Mouse (Mus musculus): ENCODE data around the gene Trim2. TPM values are rescaled to one million over a fixed set of nuclear protein-coding genes. Genes with fewer than 3 reads are reported as not detected.

Trim2 gene
- polyA plus RNA-seq, 1 experiment from 2014 or later: 13.5 TPM

DNA sequence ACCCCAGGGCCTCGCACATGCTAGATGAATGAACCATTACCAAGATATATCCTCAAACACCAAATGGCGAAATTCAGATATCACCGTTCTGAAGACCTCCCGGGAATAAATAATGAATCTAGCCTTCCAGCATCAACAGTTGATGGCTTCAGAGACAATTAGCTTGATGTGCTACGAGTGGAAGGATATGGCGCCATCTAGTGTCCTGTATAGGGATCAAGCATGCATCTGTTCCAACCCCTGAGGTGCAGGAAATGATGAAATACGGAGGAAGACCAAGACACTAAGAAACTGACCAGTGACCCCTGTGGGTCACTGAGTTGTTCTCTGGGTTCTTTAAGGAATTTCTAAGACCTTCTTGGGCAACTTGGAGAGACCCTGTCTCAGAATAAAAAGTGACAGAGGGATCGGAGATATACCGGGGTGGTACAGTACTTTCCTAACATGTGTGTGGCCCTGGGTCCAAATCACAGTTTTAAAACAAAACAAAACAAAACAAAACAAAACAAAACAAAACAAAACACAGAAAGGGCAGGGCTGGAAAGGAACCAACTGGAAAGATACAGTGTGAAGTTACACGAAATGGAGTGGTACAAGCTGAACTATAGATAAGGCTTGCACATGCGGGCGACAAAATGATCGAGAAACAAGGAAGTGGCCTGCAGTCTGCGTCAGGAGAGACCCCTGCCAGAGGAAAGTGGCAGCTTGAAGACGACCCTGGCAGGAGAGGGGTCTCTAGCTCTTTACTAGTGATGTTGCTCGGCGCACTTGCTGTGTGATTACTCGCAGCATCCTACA, 6.5 kb upstream of the Trim2 start:
- DNase-seq (ENCODE audit: low spot score): peak; percentile 69
- peaks cover 3% of the 10 kb centered on the region; the same call in 1 of the 2 replicates for H3K4me1 ChIP-seq
- WGBS: 52% methylated on average over 18 of the region's 18 CpGs
- H3K27me3 ChIP-seq (ENCODE audit: low read depth, poor library complexity, severe bottlenecking): peaks cover 18% of the 10 kb centered on the region; the same call in 1 of the 2 replicates
- no peaks in the 10 kb centered on the region for H3K36me3 ChIP-seq
- H3K27ac ChIP-seq: no peak overlapping the region
- H3K9me3 ChIP-seq (replicated peaks): no peaks in the 10 kb centered on the region
- H3K4me3 ChIP-seq: no peak overlapping the region

DNA sequence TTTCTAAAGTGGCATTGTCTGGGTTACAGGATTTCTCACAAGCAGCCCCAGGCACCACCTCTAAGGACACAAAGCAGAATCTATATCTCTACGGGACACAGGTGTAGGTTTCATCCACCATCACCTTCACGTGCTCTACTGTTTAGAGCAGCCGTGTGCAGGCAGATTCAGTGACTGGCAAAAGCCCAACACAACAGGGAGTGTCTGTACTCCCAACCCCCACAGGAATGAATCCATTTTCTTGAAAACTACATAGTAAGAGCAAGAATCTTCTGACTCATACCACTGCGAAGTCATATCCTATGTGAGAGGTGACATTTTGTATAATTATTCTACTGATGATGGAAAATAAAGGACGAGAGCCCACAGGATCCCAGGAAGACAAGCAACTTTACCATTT, 5.6 kb upstream of the Trim2 start:
- no peaks in the 10 kb centered on the region for H3K36me3 ChIP-seq
- no peak overlapping the region for H3K27ac ChIP-seq
- 84% methylated on average over 5 of the region's 5 CpGs for WGBS
- no peak for DNase-seq (ENCODE audit: low spot score)
- no peak overlapping the region for H3K4me3 ChIP-seq
- H3K4me1 ChIP-seq: peaks cover 3% of the 10 kb centered on the region; the same call in 1 of the 2 replicates
- H3K27me3 ChIP-seq (ENCODE audit: low read depth, poor library complexity, severe bottlenecking): peaks cover 26% of the 10 kb centered on the region
- H3K9me3 ChIP-seq (replicated peaks): no peaks in the 10 kb centered on the region

DNA sequence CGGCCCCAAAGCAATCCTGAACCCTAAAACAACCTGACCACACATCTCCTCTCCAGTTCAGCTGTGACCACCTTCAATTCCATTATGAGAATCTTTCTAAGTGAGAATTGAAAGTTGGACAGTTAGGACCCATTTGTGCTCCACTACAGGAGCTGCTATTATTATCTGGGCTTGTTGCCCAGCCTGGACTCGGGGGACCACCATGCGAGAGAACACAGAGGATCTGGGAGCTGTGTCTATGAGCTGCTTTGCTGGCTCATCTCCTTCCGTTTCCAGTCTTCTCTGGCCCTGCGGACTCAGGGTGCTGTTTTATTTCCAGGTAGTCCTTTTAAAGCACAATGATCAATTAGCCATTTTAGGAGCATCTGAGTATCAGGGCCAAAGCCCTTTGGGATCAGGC, 839 bp upstream of the Trim2 start:
- DNase-seq (ENCODE audit: low spot score): no peak
- no peak overlapping the region for H3K27ac ChIP-seq
- H3K9me3 ChIP-seq (replicated peaks): no peaks in the 10 kb centered on the region
- peaks cover 26% of the 10 kb centered on the region for H3K4me1 ChIP-seq
- H3K4me3 ChIP-seq: no peak overlapping the region
- H3K36me3 ChIP-seq: no peaks in the 10 kb centered on the region
- 89% methylated on average over 5 of the region's 5 CpGs for WGBS
- H3K27me3 ChIP-seq (ENCODE audit: low read depth, poor library complexity, severe bottlenecking): peaks cover 74% of the 10 kb centered on the region

- H3K27me3 ChIP-seq (ENCODE audit: low read depth, poor library complexity, severe bottlenecking): peaks cover 74% of the 10 kb centered on the region
- no peaks in the 10 kb centered on the region for H3K9me3 ChIP-seq (replicated peaks)
- DNase-seq (ENCODE audit: low spot score): no peak
- 51% methylated on average over 15 of the region's 15 CpGs for whole genome bisulfite sequencing
- H3K36me3 ChIP-seq: no peaks in the 10 kb centered on the region
- peak overlapping the region; percentile 51; the same call in 1 of the 2 replicates for H3K4me3 ChIP-seq
- H3K4me1 ChIP-seq: peaks cover 26% of the 10 kb centered on the region
- no peak overlapping the region for H3K27ac ChIP-seq
These were observed 761 bp downstream of the Trim2 start for GRCm38 (mm10) chr3:84305722-84306510.

GRCm38 (mm10) chr3:84305010-84305692, 1.5 kb downstream of the Trim2 start:
- Histone ChIP-seq H3K27me3 (ENCODE audit: low read depth, poor library complexity, severe bottlenecking) (peaks cover 74% of the 10 kb centered on the region), H3K36me3 (no peaks in the 10 kb centered on the region), H3K9me3 (replicated peaks) (no peaks in the 10 kb centered on the region), H3K4me3 (peak overlapping the region; percentile 51), H3K27ac (no peak overlapping the region), H3K4me1 (peaks cover 26% of the 10 kb centered on the region)
- DNase-seq (ENCODE audit: low spot score): peak; percentile 68
- 2% methylated on average over 28 of the region's 28 CpGs for WGBS

- no peaks in the 10 kb centered on the region for H3K36me3 ChIP-seq
- H3K4me1 ChIP-seq: peaks cover 26% of the 10 kb centered on the region
- peak overlapping the region; percentile 36; the same call in 1 of the 2 replicates for H3K27ac ChIP-seq
- H3K4me3 ChIP-seq: peak overlapping the region; percentile 51
- peak; percentile 61 for DNase-seq (ENCODE audit: low spot score)
- WGBS: 1% methylated on average over 32 of the region's 32 CpGs
- H3K9me3 ChIP-seq (replicated peaks): no peaks in the 10 kb centered on the region
- peaks cover 74% of the 10 kb centered on the region for H3K27me3 ChIP-seq (ENCODE audit: low read depth, poor library complexity, severe bottlenecking)
These were observed 2.2 kb downstream of the Trim2 start for GRCm38 (mm10) chr3:84304339-84305009.

GRCm38 (mm10) chr3:84303395-84303949, 3.2 kb downstream of the Trim2 start:
- H3K4me1 ChIP-seq: peaks cover 26% of the 10 kb centered on the region
- DNase-seq (ENCODE audit: low spot score): no peak
- H3K27ac ChIP-seq: no peak overlapping the region
- peaks cover 71% of the 10 kb centered on the region for H3K27me3 ChIP-seq (ENCODE audit: low read depth, poor library complexity, severe bottlenecking)
- H3K36me3 ChIP-seq: no peaks in the 10 kb centered on the region
- 89% methylated on average over 8 of the region's 8 CpGs for WGBS
- H3K4me3 ChIP-seq: no peak overlapping the region
- H3K9me3 ChIP-seq (replicated peaks): no peaks in the 10 kb centered on the region

DNA sequence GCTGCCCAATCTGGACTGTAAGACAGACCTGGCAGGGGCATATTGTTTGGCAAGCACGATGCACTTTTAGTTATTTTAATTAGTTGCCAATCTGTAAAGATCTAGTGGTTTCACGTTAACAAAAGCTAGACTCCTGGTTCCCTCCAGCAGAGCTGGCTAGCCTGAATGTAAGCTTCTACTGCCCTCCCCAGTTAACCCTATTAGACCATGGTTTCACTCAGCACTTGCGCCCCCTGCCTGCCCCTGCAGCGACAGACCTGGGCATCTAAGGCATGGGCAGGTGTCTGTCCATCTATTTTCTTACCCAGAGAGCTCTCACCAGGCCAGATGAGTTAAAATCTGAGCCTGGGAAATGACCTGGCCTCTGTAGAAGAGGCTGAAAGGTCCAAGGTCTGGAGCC, 4.4 kb downstream of the Trim2 start:
- 23% methylated on average over 4 of the region's 4 CpGs for WGBS
- H3K4me3 ChIP-seq: no peak overlapping the region

GRCm38 (mm10) chr3:84301674-84302073, 5.0 kb downstream of the Trim2 start:
- Histone ChIP-seq H3K27me3 (ENCODE audit: low read depth, poor library complexity, severe bottlenecking) (peaks cover 54% of the 10 kb centered on the region), H3K9me3 (replicated peaks) (no peaks in the 10 kb centered on the region), H3K36me3 (no peaks in the 10 kb centered on the region), H3K4me1 (peaks cover 26% of the 10 kb centered on the region), H3K27ac (no peak overlapping the region), H3K4me3 (no peak overlapping the region)
- DNase-seq (ENCODE audit: low spot score): no peak
- WGBS: 87% methylated on average over 4 of the region's 4 CpGs

More for the DNA sequence above, 4.4 kb downstream of the Trim2 start:
- Histone ChIP-seq H3K9me3 (replicated peaks) (no peaks in the 10 kb centered on the region), H3K4me1 (peaks cover 26% of the 10 kb centered on the region), H3K27ac (no peak overlapping the region), H3K27me3 (ENCODE audit: low read depth, poor library complexity, severe bottlenecking) (peaks cover 60% of the 10 kb centered on the region), H3K36me3 (no peaks in the 10 kb centered on the region)
- DNase-seq (ENCODE audit: low spot score): no peak

DNA sequence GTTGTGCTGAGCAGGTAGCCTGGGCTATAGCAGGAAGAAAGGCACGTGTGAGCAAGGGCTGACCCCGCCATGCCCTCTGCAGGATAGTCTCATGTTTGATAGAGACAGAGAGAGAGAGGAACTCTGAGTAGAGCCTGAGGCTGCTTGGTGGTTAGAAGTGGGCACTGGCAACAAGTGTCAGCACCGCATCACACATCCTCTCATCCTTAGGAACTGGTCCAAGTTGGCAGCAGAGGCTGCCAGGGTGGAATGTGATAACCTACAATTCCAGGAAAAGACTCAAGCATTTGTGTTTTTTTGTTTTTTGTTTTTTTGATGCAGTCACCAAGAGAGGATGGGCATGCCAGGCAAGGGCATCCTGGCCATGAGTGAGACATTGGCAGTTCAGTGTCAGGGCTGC, 8.5 kb downstream of the Trim2 start:
- H3K9me3 ChIP-seq (replicated peaks): no peaks in the 10 kb centered on the region
- H3K36me3 ChIP-seq: no peaks in the 10 kb centered on the region
- 61% methylated on average over 3 of the region's 3 CpGs for WGBS
- peaks cover 10% of the 10 kb centered on the region for H3K4me1 ChIP-seq
- no peak overlapping the region for H3K4me3 ChIP-seq
- H3K27ac ChIP-seq: no peak overlapping the region
- H3K27me3 ChIP-seq (ENCODE audit: low read depth, poor library complexity, severe bottlenecking): peaks cover 19% of the 10 kb centered on the region
- DNase-seq (ENCODE audit: low spot score): no peak

DNA sequence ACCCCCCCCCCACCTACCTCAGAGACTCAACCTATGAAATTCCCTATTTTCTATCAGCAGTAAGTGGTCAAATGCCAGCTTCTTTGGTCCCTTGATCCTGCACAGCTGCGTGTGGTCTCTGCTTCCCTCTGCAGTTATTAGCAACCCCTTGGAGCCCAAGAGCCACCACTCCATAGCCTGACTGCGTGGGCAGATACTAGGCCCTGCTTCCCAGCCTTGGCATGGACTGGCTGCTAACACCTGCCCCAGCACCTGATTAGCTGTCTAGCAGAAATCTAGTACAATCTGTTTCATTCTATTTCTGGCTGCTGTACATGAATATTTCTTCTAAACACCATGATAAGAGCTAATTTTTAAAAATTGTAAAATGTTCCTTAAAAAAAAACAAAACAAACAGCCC, 10.0 kb downstream of the Trim2 start:
- no peak overlapping the region for H3K4me3 ChIP-seq
- peaks cover 9% of the 10 kb centered on the region for H3K4me1 ChIP-seq
- H3K27ac ChIP-seq: no peak overlapping the region
- H3K36me3 ChIP-seq: no peaks in the 10 kb centered on the region
- 73% methylated on average over 2 of the region's 2 CpGs for WGBS
- H3K9me3 ChIP-seq (replicated peaks): no peaks in the 10 kb centered on the region
- peaks cover 11% of the 10 kb centered on the region; the same call in 1 of the 2 replicates for H3K27me3 ChIP-seq (ENCODE audit: low read depth, poor library complexity, severe bottlenecking)
- no peak for DNase-seq (ENCODE audit: low spot score)

DNA sequence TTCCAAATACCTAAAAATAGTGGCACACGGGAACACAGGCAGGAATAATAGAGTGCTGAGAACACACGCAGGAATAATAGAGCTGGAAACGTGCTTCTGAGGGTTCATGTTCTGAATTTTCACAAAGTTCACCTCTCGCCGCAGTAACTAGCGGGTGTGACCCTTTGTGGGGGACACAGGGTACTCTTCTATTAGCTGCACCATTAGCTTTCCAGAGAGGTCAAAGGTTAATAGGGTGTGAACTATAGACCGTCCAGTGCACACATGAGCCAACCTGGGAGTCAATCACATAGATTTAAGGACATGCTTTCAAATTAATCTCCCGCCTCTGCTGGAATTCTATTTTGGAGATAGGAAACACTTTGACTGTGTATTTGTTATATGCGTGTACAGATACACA, 11.9 kb downstream of the Trim2 start:
- H3K9me3 ChIP-seq (replicated peaks): no peaks in the 10 kb centered on the region
- peaks cover 9% of the 10 kb centered on the region for H3K4me1 ChIP-seq
- peaks cover 7% of the 10 kb centered on the region; the same call in 1 of the 2 replicates for H3K27me3 ChIP-seq (ENCODE audit: low read depth, poor library complexity, severe bottlenecking)
- no peak overlapping the region for H3K27ac ChIP-seq
- H3K36me3 ChIP-seq: no peaks in the 10 kb centered on the region
- 58% methylated on average over 9 of the region's 9 CpGs for WGBS
- no peak overlapping the region for H3K4me3 ChIP-seq
- DNase-seq (ENCODE audit: low spot score): no peak
